Mouse (Mus musculus): ENCODE results near the gene Smim4.
A peak's percentile ranks its signal among the peaks of the same experiment; 100 is the strongest.

Gene Smim4

DNA sequence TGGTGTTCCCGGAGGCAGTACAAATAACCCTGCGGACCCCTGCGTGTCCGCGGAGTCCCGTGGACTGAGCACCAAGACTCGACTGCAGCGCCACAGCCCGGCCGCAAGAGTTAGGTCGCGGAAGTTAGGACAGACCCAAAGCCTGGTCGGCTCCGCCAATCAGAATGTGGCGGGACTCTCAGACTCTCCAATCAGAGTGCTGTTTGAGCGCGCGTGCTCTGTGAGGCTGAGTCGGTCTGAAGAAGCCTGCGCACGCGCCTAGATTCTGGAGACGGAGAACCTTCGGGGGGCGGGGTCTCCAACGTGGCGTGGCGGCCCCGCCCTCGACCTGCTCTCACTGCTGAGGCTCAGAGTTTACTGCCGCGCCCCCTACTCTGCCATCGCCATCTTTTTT lies at the start of gene Smim4:
Gene Smim4, minus strand, starts transcription at position 131 of the 394 bp plus-strand sequence.
- peak; percentile 81 to 93 for DNase-seq (ENCODE audit: low spot score in 2 of 2)

GRCm38 (mm10) chr14:31177715-31178114 lies 49.0 kb upstream of the Smim4 start:
- DNase-seq (ENCODE audit: low spot score in 2 of 2), result no peak

DNA sequence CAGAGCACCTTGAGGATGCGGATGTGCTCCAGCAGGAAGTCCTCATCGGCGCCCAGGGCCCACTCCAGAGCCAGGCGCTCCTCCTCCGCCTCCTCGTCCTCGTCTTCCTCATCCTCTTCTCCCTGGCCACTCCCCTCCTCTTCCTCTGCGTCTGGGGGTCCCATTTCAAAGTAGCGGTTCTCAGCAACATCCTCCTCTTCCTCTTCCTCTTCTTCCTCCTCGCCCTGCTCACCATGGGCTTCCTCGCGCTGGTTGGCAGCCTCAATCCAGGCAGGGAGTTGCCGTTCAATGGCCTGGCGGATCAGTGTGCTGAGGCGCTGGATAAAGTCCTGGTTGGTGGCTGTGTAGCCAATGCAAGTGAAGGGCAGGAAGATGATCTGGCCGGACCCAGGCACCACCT lies 48.5 kb upstream of the Smim4 start:
- no peak for DNase-seq (ENCODE audit: low spot score in 2 of 2)

GRCm38 (mm10) chr14:31173537-31173936 lies 44.8 kb upstream of the Smim4 start:
- no peak for DNase-seq (ENCODE audit: low spot score in 2 of 2)

GRCm38 (mm10) chr14:31172781-31173455 lies 44.2 kb upstream of the Smim4 start:
- DNase-seq (ENCODE audit: low spot score in 2 of 2), result no peak

- DNase-seq (ENCODE audit: low spot score in 2 of 2), result no peak
These were observed 43.1 kb upstream of the Smim4 start for GRCm38 (mm10) chr14:31171821-31172220.

DNA sequence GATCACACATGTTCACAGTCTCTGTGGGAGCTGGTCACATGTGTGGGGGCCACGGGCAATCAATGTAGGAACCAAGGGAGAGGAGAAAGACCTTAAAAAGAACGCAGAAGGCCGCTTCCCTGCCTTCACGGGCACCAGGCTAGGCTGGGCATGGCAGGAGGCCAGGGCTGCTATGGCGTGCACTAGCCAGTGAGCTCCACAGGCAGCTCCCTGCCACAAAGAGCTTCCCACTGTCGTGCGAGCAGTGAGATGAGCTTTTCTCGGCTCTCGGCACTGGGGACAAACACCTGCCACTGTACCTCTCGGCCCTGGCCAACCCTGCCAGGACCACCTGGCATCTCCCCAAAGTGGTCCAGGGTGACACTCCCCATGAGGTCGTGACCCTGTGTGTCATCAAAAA lies 42.6 kb upstream of the Smim4 start:
- DNase-seq (ENCODE audit: low spot score in 2 of 2), result no peak

DNA sequence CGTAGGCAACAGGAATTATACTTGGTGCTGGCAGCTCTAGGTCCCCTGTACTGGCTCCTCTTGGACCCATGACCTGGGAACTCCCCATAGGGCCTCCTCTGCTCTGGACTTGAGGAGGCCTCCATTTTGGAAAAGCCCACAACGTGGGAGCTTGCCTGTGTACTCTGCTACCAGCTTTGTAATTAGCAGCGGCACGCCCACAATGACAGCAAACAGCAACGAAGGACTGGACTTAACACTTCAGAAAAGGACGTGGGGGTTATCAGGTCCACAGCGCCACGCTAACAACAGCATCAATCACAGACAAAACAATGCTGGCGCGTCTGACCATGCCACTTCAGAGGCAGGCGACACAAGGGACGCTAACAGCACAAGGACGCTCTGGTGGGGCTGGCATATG lies 42.2 kb upstream of the Smim4 start:
- DNase-seq (ENCODE audit: low spot score in 2 of 2), result no peak

GRCm38 (mm10) chr14:31169508-31169907 lies 40.8 kb upstream of the Smim4 start:
- DNase-seq (ENCODE audit: low spot score in 2 of 2), result no peak

- no peak for DNase-seq (ENCODE audit: low spot score in 2 of 2)
These were observed 39.7 kb upstream of the Smim4 start, which contains the start of gene Stab1 for GRCm38 (mm10) chr14:31168425-31168824. TSS of gene Stab1 (minus strand) at chr14:31168641.

DNA sequence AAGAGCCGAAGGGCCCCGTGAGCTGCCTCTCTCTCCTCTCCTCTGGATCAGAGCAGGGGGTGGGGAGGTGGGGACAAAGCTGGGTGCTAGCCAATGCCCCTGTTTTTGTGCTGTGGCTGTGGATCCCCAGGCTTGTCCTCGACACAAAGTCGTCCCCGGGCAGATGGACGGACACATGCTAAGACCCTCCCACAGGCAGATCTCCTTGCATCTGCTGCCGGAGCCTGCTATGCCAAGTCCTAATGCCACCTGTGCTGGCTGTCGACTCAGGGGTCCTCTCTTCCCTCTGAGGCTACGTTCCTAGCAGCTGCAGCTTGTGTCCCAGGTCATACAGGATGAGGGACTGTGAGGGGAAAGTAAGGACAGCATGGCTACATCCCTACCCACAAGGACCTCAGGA lies 38.1 kb upstream of the Smim4 start:
- DNase-seq (ENCODE audit: low spot score in 2 of 2), result no peak

GRCm38 (mm10) chr14:31165991-31166630 lies 37.4 kb upstream of the Smim4 start:
- no peak for DNase-seq (ENCODE audit: low spot score in 2 of 2)

- no peak for DNase-seq (ENCODE audit: low spot score in 2 of 2)
These were observed 36.7 kb upstream of the Smim4 start for GRCm38 (mm10) chr14:31165458-31165857.

DNA sequence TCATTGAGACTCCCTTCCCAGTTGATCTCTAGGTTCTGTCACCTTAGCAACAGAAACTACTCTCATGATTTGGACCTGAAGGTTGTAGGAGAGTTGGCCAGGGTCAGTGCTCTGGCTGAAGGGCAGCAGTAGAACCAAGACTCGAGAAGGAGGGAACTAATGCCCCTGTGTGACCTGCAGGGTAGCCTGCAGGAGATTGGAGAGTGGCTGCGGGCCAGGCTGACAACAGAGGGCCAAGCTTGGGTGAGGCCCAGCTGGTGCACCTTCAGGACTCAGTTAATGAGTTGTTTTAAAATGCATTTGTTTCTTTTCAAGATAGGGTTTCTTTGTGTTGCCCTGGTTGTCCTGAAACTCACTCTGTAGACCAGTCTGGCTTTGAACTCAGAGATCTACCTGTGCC lies 36.3 kb upstream of the Smim4 start:
- no peak for DNase-seq (ENCODE audit: low spot score in 2 of 2)

GRCm38 (mm10) chr14:31164067-31164466 lies 35.3 kb upstream of the Smim4 start:
- DNase-seq (ENCODE audit: low spot score in 2 of 2), result no peak

DNA sequence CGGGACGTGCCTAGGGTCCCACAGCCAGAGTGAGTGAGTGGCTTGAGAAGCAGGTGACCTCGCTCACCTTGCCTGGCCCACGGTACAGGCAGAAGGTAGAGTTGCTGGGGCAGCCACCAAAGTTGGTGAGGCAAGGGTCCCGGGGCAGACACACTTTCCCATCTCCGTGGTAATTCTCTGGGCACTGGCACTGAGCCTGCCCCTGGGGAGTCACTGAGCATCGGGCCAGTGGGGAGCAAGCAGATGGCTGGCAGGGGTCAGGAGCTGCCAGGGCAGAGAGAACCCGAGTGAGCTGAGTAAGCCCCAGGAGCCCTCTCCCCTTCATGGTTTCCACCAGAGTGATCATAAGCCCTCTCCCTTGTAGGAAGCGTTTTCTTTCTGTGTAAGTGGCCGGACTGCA lies 32.9 kb upstream of the Smim4 start:
- no peak for DNase-seq (ENCODE audit: low spot score in 2 of 2)

DNA sequence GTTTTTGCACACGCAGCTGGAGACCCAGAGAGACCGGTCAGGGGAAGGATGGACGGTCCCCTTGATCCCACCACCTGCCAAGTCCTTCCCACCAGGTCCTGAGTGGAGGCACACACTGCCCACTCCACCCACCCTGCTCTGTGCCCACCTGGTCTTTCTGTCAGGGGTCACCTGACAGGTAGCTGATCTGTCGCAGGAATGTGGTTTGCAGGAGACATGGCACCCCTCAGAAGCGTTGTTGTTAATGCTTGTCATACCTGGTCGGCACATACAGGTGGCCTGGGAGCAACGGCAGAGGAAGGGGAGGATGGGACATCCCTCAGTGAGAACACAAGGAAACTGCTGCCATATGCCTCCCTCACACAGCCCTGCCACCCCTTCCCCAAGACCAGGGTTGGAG lies 32.4 kb upstream of the Smim4 start:
- no peak for DNase-seq (ENCODE audit: low spot score in 2 of 2)

DNA sequence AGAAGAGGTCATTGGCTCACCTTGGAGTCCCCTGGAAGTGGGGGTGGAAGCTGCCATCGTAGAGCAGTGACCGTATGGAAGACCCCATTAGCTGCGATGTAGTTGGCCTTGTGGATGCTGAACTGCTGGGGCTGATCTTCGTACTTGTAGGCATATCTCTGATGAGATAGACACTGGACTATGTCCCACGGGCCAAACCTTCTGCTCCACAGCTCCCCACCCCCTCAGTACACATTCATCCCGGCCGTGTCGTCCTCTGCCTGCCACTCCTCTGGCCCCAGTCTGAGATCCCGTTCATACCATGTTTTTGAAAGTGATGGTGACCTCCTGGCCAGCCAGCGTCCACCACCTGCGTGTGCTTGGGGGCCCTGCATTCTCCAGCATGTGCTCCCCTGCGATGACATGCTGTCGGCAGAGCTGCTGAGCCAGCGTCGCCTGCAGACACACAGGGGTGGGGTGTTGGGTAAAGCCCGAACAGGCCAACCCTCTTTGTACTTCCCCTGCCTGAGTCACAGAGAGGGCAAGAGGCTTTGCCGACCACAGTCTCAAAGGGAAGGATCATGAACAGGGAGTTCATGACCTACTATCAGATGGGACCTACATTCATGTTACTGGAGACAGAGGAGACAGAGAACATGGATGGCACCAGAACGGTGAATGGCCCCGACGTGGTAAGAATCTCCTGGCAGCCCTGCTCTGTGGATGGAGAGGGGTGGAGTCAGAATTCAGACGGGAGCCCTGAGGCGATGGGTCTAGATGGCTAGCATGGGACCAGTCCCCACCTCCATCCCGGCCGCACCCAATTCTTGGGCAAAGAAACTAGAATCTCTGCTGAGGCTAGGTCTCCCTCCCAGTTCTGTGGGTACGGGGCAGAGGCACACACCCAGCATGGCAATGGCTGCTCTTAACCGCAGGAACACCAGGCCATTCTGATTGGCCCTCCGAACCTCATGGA lies 31.7 kb upstream of the Smim4 start:
- DNase-seq (ENCODE audit: low spot score in 2 of 2), result no peak

- DNase-seq (ENCODE audit: low spot score in 2 of 2), result no peak
These were observed 16.9 kb upstream of the Smim4 start for GRCm38 (mm10) chr14:31145694-31146093.

DNA sequence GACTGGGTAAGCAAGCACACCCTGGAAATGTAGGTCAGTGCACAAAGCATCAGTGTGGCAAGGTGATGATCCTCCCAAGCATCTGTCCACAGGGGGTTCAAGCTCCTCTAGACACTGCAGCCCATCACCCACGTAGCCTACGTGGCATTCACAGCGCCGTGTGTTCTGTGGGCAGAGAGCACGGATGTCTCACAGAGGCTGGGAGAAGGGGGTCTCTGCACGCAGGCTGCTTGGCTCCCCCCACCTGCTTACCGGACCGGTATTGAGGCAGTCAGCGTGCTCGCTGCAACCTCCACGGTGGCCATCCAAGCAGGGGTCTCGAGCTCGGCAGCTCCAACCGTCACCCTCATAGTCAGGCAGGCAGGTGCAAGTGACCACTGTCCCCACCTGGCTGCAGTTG lies 12.3 kb upstream of the Smim4 start:
- DNase-seq (ENCODE audit: low spot score in 2 of 2), result no peak

DNA sequence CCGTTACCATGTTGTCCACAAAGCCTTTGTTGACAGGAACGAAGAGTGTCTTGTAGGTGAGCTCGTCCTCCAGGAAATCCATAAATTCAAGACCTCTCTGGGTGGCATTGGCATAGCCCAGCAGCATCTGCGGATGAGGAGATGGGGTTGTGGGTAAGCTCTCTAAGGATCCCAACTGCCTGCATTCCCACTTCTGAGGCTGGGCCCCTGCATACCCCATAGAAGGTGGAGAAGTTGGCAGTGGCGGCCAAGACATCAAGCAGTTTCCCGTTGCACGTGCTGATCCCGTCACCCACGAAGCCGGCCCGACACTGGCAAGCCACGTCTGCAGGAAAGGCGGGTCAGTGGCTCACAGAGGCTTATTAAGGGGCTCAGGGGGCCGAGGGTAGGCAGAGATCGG lies 11.4 kb upstream of the Smim4 start:
- no peak for DNase-seq (ENCODE audit: low spot score in 2 of 2)

- DNase-seq (ENCODE audit: low spot score in 2 of 2), result no peak
These were observed 10.9 kb upstream of the Smim4 start for GRCm38 (mm10) chr14:31139666-31140065.

Data from urinary bladder, adult 18-20 months (tissue).